Mouse (Mus musculus) bone marrow macrophage, adult 2 months (primary cell): ENCODE measurements around the gene Uchl4.

Source experiments
- CTCF ChIP-seq: IDR thresholded peaks from 2 replicates; pipeline ENCODE4 v1.5.1; 2012; ENCODE audit warnings: low read depth, mild to moderate bottlenecking, low read length, moderate library complexity
- POLR2A ChIP-seq: IDR thresholded peaks from 2 replicates; pipeline ENCODE4 v1.6.1; 2012; ENCODE audit warnings: mild to moderate bottlenecking, low read depth, low read length, borderline replicate concordance

DNA sequence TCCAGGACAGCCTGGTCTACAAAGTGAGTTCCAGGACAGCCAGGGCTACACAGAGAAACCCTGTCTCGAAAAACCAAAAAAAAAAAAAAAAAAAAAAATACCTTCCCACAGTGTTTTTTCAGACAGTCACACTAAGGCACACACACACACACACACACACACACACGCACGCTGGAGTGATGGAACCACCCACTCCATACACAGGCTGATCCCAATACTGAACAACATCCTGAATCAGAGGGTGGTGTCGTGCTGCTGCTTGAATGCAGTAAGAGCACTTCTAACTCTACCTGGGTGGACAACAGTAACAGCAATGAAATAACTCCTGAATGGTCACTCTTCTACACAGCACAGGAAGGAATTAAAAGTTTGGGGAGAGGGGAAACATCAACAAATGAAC lies 13.5 kb upstream of the Uchl4 start:
- TF ChIP-seq CTCF (no peak), POLR2A (no peak)
